Mouse (Mus musculus): ENCODE data around the gene Adamts7.

DNA sequence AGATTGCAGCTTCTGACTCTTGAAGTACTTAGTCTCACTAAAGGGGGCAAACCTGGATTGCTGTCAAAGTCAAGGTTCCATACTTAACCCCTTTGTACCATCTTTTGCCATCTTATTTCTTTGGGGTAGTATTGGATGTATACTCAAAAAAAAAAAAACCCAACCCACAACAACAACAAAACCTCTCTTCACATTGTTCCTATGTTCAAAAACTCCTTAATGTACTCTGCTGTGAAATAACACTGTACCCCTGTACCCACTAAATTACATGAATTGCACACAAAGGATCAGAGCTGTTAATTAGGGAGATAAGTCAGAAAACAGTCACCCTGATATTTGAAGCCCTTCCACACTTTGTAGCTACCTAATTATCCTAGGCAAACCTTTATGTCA is 47.6 kb upstream of the Adamts7 start:
- TF ChIP-seq CTCF (IDR thresholded peaks at IDR 0.05; ENCODE audit: borderline replicate concordance, insufficient read depth, low read length): no peak
- no peak for TF ChIP-seq POLR2A (IDR thresholded peaks at IDR 0.05; ENCODE audit: low read depth, low read length)

Data from embryonic fibroblast, embryonic 13.5 days (primary cell).